Comparison of ENCODE assay signal across 12 mouse cellular contexts in genomic region chr19:46969286-46969985, GRCm38 (mm10). TPM values are rescaled to one million over a fixed set of nuclear protein-coding genes. Genes with fewer than 3 reads are reported as not detected.
DNase-seq lines count a peak whose midpoint lies in the region; ATAC-seq and TF ChIP-seq lines count a peak whose summit lies in the region.
"Had no signal": no experiment of that assay in that cellular context is flagged by ENCODE, and none has a peak within 500 bp of the region (broad histone marks: within the 10 kb centered on the region; RNA-seq: fewer than 3 reads in every experiment).

No protein-coding gene starts in this region.

- in situ Hi-C loops in CH12.LX (cut with MboI; ENCODE audit: low pct_ligation_motif_present, low pct_unique_long_range_greater_than_20kb, low sequenced_read_pairs) = no loop called here

- peaks cover 3% of the 10 kb centered on the region for H3K9me3 ChIP-seq in CH12.LX (replicated peaks; ENCODE audit: low read length)
- no peaks in the 10 kb centered on the region for H3K9me3 ChIP-seq in heart, embryonic 14.5 days (ENCODE audit: control insufficient read depth, low read length)
- H3K9me3 ChIP-seq in lung, embryonic 14.5 days (ENCODE audit: low read depth, low read length) = no peaks in the 10 kb centered on the region
- H3K9me3 ChIP-seq: hindbrain, embryonic 13.5 days; limb, embryonic 12.5 days had no signal

- no peaks in the 10 kb centered on the region for H3K79me2 ChIP-seq in CH12.LX (replicated peaks; ENCODE audit: control insufficient read depth, extremely low read depth, insufficient read depth, poor library complexity, severe bottlenecking)

- ATAC-seq in heart, embryonic 14.5 days (ENCODE audit: insufficient number of reproducible peaks, insufficient read depth, low FRiP score, low read depth) = peak; percentile 54; the same call in 1 of the 2 replicates
- no peak for ATAC-seq in lung, embryonic 14.5 days (ENCODE audit: insufficient read depth)

- peaks cover 2 to 17% of the 10 kb centered on the region in 2 experiments; a peak in 2 of 4 replicates for H3K4me1 ChIP-seq in CH12.LX (ENCODE audit: control insufficient read depth in 1 of 2, insufficient read depth in 2 of 2)
- H3K4me1 ChIP-seq in heart, embryonic 14.5 days (ENCODE audit: control insufficient read depth in 2 of 2, insufficient read depth in 2 of 2, low read length in 2 of 2) = peaks cover 35 to 50% of the 10 kb centered on the region in 2 experiments
- H3K4me1 ChIP-seq in lung, embryonic 14.5 days (ENCODE audit: insufficient read depth) = peaks cover 7% of the 10 kb centered on the region; the same call in 1 of the 2 replicates

- no peak for TF ChIP-seq RAD21 in CH12.LX (IDR thresholded peaks at IDR 0.05; ENCODE audit: low read depth, low read length)

- H3K27ac ChIP-seq in CH12.LX (ENCODE audit: insufficient read depth, low read depth) = no peak overlapping the region
- H3K27ac ChIP-seq in heart, embryonic 14.5 days (replicated peaks in 1 of 2; ENCODE audit: control insufficient read depth in 1 of 2, insufficient read depth in 1 of 2, low read depth in 2 of 2, low read length in 2 of 2) = peak overlapping the region; percentile 94
- 0 out of 2 replicates have a peak overlapping the region, but pooled peaks have one; percentile 70 for H3K27ac ChIP-seq in lung, embryonic 14.5 days (ENCODE audit: low read depth)
- H3K27ac ChIP-seq: limb, embryonic 12.5 days had no signal

- H3K4me3 ChIP-seq in CH12.LX (replicated peaks in 1 of 3; ENCODE audit: low read depth in 2 of 3, low read length in 2 of 3, poor library complexity in 1 of 3) = no peak overlapping the region
- H3K4me3 ChIP-seq in heart, embryonic 14.5 days (ENCODE audit: control insufficient read depth in 1 of 2, insufficient read depth in 1 of 2, low read depth in 1 of 2, low read length in 2 of 2) = no peak overlapping the region
- no peak overlapping the region for H3K4me3 ChIP-seq in lung, embryonic 14.5 days (ENCODE audit: low read depth, low read length)
- H3K4me3 ChIP-seq: hindbrain, embryonic 13.5 days; limb, embryonic 12.5 days had no signal

- no peak overlapping the region for H3K9ac ChIP-seq in CH12.LX (ENCODE audit: insufficient read depth, low read depth)
- peak overlapping the region; percentile 54 for H3K9ac ChIP-seq in heart, embryonic 14.5 days (ENCODE audit: low read length)
- no peak overlapping the region for H3K9ac ChIP-seq in lung, embryonic 14.5 days
- H3K9ac ChIP-seq: hindbrain, embryonic 13.5 days; limb, embryonic 12.5 days had no signal

- no peak for TF ChIP-seq EP300 in CH12.LX (IDR thresholded peaks at IDR 0.05; ENCODE audit: low read length)

- H3K27me3 ChIP-seq in CH12.LX (replicated peaks) = no peaks in the 10 kb centered on the region
- H3K27me3 ChIP-seq in heart, embryonic 14.5 days (ENCODE audit: control insufficient read depth, insufficient read depth, low read length) = no peaks in the 10 kb centered on the region
- no peaks in the 10 kb centered on the region for H3K27me3 ChIP-seq in lung, embryonic 14.5 days (ENCODE audit: insufficient read depth, low read length)
- H3K27me3 ChIP-seq: hindbrain, embryonic 13.5 days; limb, embryonic 12.5 days had no signal

- no peak overlapping the region; the same call in 1 of the 2 replicates for H3K4me2 ChIP-seq in CH12.LX (ENCODE audit: insufficient read depth, low read depth, poor library complexity, severe bottlenecking)
- H3K4me2 ChIP-seq in heart, embryonic 14.5 days (ENCODE audit: low read length) = peak overlapping the region; percentile 36
- H3K4me2 ChIP-seq in lung, embryonic 14.5 days = peak overlapping the region; percentile 23; the same call in 1 of the 2 replicates
- H3K4me2 ChIP-seq: hindbrain, embryonic 13.5 days; limb, embryonic 12.5 days had no signal

- TF ChIP-seq CTCF in CH12.LX (conservative IDR thresholded peaks at IDR 0.05 in 1 of 2, IDR thresholded peaks at IDR 0.05 in 1 of 2; ENCODE audit: low read depth in 2 of 2, low read length in 2 of 2) = no peak
- TF ChIP-seq CTCF in lung, embryonic 14.5 days (IDR thresholded peaks at IDR 0.05; ENCODE audit: low read depth) = no peak

- 44% methylated on average over 22 of the region's 22 CpGs for WGBS in heart, embryonic 14.5 days
- 57% methylated on average over 22 of the region's 22 CpGs for WGBS in lung, embryonic 14.5 days

- dilution Hi-C loops in CH12.LX (cut with MboI; ENCODE audit: extremely low pct_ligation_motif_present, extremely low pct_unique_long_range_greater_than_20kb, low sequenced_read_pairs) = no loop called here

- no peak for TF ChIP-seq POLR2A in CH12.LX (IDR thresholded peaks at IDR 0.05; ENCODE audit: low read depth, low read length)

- peak; percentile 20 for DNase-seq in gastrocnemius, adult 18-20 months (ENCODE audit: low spot score)
- no peak for DNase-seq in gastrocnemius, postnatal 25 days
- peak; percentile 22 for DNase-seq in CH12.LX (ENCODE audit: extremely low read depth)
- peak; percentile 40 for DNase-seq in lung, embryonic 14.5 days
- no peak for DNase-seq in urinary bladder, postnatal 25 days (ENCODE audit: low spot score)
- DNase-seq in urinary bladder, postnatal 4 days (ENCODE audit: low spot score in 2 of 2) = no peak
- DNase-seq in right cerebral cortex, postnatal 4 days = no peak
- DNase-seq: cerebellum, adult 8-10 months had no signal

- H3K36me3 ChIP-seq in CH12.LX (replicated peaks in 1 of 2; ENCODE audit: control insufficient read depth in 1 of 2, insufficient read depth in 1 of 2, low read length in 1 of 2) = no peaks in the 10 kb centered on the region
- H3K36me3 ChIP-seq in heart, embryonic 14.5 days (ENCODE audit: control insufficient read depth, insufficient read depth, low read length) = no peaks in the 10 kb centered on the region
- H3K36me3 ChIP-seq in lung, embryonic 14.5 days (ENCODE audit: insufficient read depth) = no peaks in the 10 kb centered on the region
- H3K36me3 ChIP-seq: hindbrain, embryonic 13.5 days; limb, embryonic 12.5 days had no signal

TF ChIP-seq in CH12.LX, 34 proteins besides CTCF, POLR2A, EP300 and RAD21 (continues in another document):
- TF ChIP-seq CHD2 (IDR thresholded peaks at IDR 0.05; ENCODE audit: low read length) = no peak
- TF ChIP-seq NRF1 (IDR thresholded peaks at IDR 0.05; ENCODE audit: low read depth, low read length) = no peak
- TF ChIP-seq ZKSCAN1 (IDR thresholded peaks at IDR 0.05; ENCODE audit: borderline replicate concordance, low read depth, low read length) = no peak
- peak; percentile 37; the same call in 1 of the 2 replicates for TF ChIP-seq ETS1 (conservative IDR thresholded peaks at IDR 0.05; ENCODE audit: low read depth, low read length)
- 0 out of 2 replicates have a peak, but pooled peaks have one; percentile 27 for TF ChIP-seq MYC (IDR thresholded peaks at IDR 0.05; ENCODE audit: low read depth, low read length)
- TF ChIP-seq GABPA (IDR thresholded peaks at IDR 0.05; ENCODE audit: insufficient replicate concordance, low read depth, low read length) = no peak
- no peak for TF ChIP-seq PAX5 (IDR thresholded peaks at IDR 0.05; ENCODE audit: low read length)
- no peak for TF ChIP-seq E2F4 (IDR thresholded peaks at IDR 0.05; ENCODE audit: insufficient replicate concordance, low read depth, low read length)
- TF ChIP-seq ZC3H11A (IDR thresholded peaks at IDR 0.05; ENCODE audit: low read depth, low read length) = no peak
- no peak for TF ChIP-seq ZNF384 (IDR thresholded peaks at IDR 0.05; ENCODE audit: low read depth, low read length)
- no peak for TF ChIP-seq NELFE (IDR thresholded peaks at IDR 0.05; ENCODE audit: low read depth, low read length)
- TF ChIP-seq TCF12 (IDR thresholded peaks at IDR 0.05; ENCODE audit: low read depth, low read length) = no peak
- TF ChIP-seq MAZ (IDR thresholded peaks at IDR 0.05; ENCODE audit: low read depth, low read length) = no peak
- TF ChIP-seq MEF2A (IDR thresholded peaks at IDR 0.05; ENCODE audit: borderline replicate concordance, low read depth, low read length) = peak; percentile 90
- TF ChIP-seq ZMIZ1 (IDR thresholded peaks at IDR 0.05; ENCODE audit: low read depth, low read length) = no peak
- no peak for TF ChIP-seq TBP (conservative IDR thresholded peaks at IDR 0.05; ENCODE audit: low read depth, low read length)
- no peak for TF ChIP-seq USF2 (conservative IDR thresholded peaks at IDR 0.05; ENCODE audit: low read depth, low read length)
- peak; percentile 52 for TF ChIP-seq MXI1 (IDR thresholded peaks at IDR 0.05; ENCODE audit: low read depth, low read length)
- 0 out of 2 replicates have a peak, but pooled peaks have one; percentile 27 for TF ChIP-seq MAX (IDR thresholded peaks at IDR 0.05; ENCODE audit: low read length)
- TF ChIP-seq HCFC1 (IDR thresholded peaks at IDR 0.05; ENCODE audit: low read depth, low read length) = no peak
- no peak for TF ChIP-seq MAFK (IDR thresholded peaks at IDR 0.05; ENCODE audit: insufficient replicate concordance, low read length)
- TF ChIP-seq JUN (IDR thresholded peaks at IDR 0.05; ENCODE audit: insufficient read depth, low read depth, low read length) = no peak
- no peak for TF ChIP-seq UBTF (IDR thresholded peaks at IDR 0.05; ENCODE audit: low read depth, low read length)
- no peak for TF ChIP-seq SIN3A (IDR thresholded peaks at IDR 0.05; ENCODE audit: low read length)
- TF ChIP-seq USF1 (IDR thresholded peaks at IDR 0.05; ENCODE audit: low read depth, low read length) = no peak
- TF ChIP-seq POLR2AphosphoS2 (IDR thresholded peaks at IDR 0.05; ENCODE audit: low read depth, low read length) = no peak
- TF ChIP-seq SMC3 (IDR thresholded peaks at IDR 0.05; ENCODE audit: low read depth, low read length) = no peak
- no peak for TF ChIP-seq IRF4 (IDR thresholded peaks at IDR 0.05; ENCODE audit: low read depth, low read length)

RNA-seq across cellular contexts. Expression of gene Ina, which starts 45.1 kb away (rescaled TPM):
- not detected for total RNA-seq in gastrocnemius, adult 18-20 months (2021)
- total RNA-seq in gastrocnemius, postnatal 25 days (2021) = not detected
- total RNA-seq in CH12.LX (2012; rRNA removed) (not detected in 2 replicates), CH12.LX (2014; rRNA removed) (not detected in 2 replicates)
- not detected in 2 replicates for polyA plus RNA-seq in CH12.LX (2012; ENCODE audit: insufficient read length, low read depth)
- 0.30 TPM in 1 of 2 replicates, not detected in the other for polyA plus RNA-seq in heart, embryonic 14.5 days (2014; fragmentation: Nextera tagmentation; extraction: Ambion mirVana)
- polyA plus RNA-seq in lung, embryonic 14.5 days (2014; fragmentation: Nextera tagmentation; extraction: Ambion mirVana) = 0.37 and 0.58 TPM in 2 replicates
- polyA plus RNA-seq: C2C12 had no signal

RNA-seq across cellular contexts. Expression of gene Nt5c2, which starts 45.5 kb away (rescaled TPM):
- total RNA-seq in gastrocnemius, adult 18-20 months (2021) = 10 to 100 TPM; 11.4 to 12.3 TPM
- total RNA-seq in gastrocnemius, postnatal 25 days (2021) = 10 to 100 TPM; 17.0 to 23.6 TPM
- total RNA-seq in CH12.LX (2012; rRNA removed) (15.1 and 22.5 TPM in 2 replicates), CH12.LX (2014; rRNA removed) (21.1 and 26.0 TPM in 2 replicates)
- 58.8 and 62.9 TPM in 2 replicates for polyA plus RNA-seq in CH12.LX (2012; ENCODE audit: insufficient read length, low read depth)
- 115 and 126 TPM in 2 replicates for polyA plus RNA-seq in heart, embryonic 14.5 days (2014; fragmentation: Nextera tagmentation; extraction: Ambion mirVana)
- polyA plus RNA-seq in lung, embryonic 14.5 days (2014; fragmentation: Nextera tagmentation; extraction: Ambion mirVana) = 69.5 and 81.2 TPM in 2 replicates

Comparison
In these comparisons a context has a peak if more than half of its experiments do, and no peak if none do; other contexts are left out.
1. DNase-seq: peak in gastrocnemius, adult 18-20 months (single experiment), CH12.LX (single experiment) and lung, embryonic 14.5 days (single experiment); none in gastrocnemius, postnatal 25 days (single experiment), urinary bladder, postnatal 25 days (single experiment), urinary bladder, postnatal 4 days (0 of 2) and right cerebral cortex, postnatal 4 days (single experiment).